Mouse (Mus musculus): ENCODE data around the gene Trip10. TPM values are rescaled to one million over a fixed set of nuclear protein-coding genes. Genes with fewer than 3 reads are reported as not detected.
"Not testable (repeated sequence)": the region's sequence is repeated elsewhere in the genome, so short reads cannot be mapped to it uniquely, and the experiment has no call there.

Trip10 gene
- polyA plus RNA-seq, 1 experiment from 2014 or later, result 47.5 TPM

DNA sequence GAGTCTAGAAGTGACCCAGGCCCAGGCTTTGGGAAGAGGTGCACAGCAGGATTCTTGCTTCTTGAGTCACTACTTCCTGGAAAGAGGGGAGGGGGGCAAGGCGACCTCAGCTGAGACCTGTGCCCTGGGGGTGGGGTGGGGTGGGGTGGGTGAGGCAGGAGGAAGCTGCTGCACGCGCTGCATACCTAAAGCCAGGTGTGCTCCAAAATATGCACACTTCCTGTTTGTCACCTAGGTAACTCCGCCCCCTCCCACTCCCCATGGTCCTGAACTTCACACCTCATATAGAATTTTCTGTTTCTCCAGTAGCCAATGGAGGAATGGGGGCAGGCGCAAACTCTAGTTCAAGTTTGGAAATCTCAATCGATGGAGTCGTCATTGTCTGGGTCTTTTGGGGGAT, 24.6 kb downstream of the Trip10 start:
- no peak for ATAC-seq (replicated peaks; ENCODE audit: low FRiP score)
- H3K9me3 ChIP-seq (replicated peaks), result no peaks in the 10 kb centered on the region
- H3K4me1 ChIP-seq, result peaks cover 24% of the 10 kb centered on the region
- no peak overlapping the region for H3K9ac ChIP-seq
- 28% methylated on average over 7 of the region's 7 CpGs for WGBS
- 0 out of 2 replicates have a peak overlapping the region, but pooled peaks have one; percentile 57 for H3K4me3 ChIP-seq (replicated peaks)
- H3K36me3 ChIP-seq, result no peaks in the 10 kb centered on the region
- no peak overlapping the region for H3K27ac ChIP-seq
- H3K27me3 ChIP-seq, result peaks cover 12% of the 10 kb centered on the region; the same call in 1 of the 2 replicates
- H3K4me2 ChIP-seq, result no peak overlapping the region

- Histone ChIP-seq H3K4me3 (replicated peaks) (peak overlapping the region; percentile 57), H3K4me1 (peaks cover 24% of the 10 kb centered on the region), H3K9me3 (replicated peaks) (no peaks in the 10 kb centered on the region), H3K4me2 (peak overlapping the region; percentile 82), H3K9ac (peak overlapping the region; percentile 42), H3K36me3 (no peaks in the 10 kb centered on the region), H3K27me3 (peaks cover 20% of the 10 kb centered on the region; the same call in 1 of the 2 replicates), H3K27ac (peak overlapping the region; percentile 24; the same call in 1 of the 2 replicates)
- 6% methylated on average over 15 of the region's 15 CpGs for WGBS
- ATAC-seq (replicated peaks; ENCODE audit: low FRiP score), result no peak
Observed at GRCm38 (mm10) chr17:57274686-57275085, 25.4 kb downstream of the Trip10 start.

DNA sequence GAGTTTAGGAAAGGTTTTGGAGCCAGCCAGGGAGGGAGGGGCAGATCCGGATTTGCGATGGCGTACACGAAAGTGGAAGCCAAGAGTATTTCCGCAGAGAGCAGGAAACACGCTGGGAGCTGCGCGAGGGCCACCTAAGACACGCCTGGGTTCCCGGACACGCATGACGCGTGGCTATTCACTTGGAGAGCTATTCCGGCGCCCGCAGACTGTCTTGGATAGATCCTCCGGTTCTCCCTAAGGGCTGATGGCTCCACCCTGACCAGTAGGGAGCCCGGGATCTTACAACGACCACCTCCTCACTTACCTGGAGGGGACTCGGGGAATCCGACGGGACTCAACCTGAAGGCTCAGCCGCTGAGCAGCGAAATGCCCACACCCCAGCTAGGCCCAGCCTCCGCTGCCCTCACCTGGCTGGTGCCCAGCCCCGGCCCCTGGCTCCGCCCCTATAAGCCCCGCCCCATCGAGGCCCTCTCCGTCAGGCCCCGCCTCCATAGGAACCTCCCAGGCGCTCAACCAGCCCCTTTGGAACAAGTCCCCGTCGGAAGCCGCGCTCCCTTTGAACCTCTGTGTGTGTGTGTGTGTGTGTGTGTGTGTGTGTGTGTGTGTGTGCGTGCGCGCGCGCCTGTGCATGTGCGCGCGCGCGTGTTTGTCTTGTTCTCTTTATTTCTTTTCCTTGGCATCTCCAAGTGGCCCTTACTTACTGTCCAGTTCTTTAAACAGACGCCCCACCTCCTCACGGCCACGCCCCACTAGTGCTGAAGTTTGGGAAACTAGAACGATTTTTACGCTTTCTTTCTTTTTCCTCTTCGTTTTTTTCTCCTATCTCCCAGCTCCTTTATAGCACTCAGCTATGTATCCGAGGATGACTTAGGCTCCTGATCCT, 26.1 kb downstream of the Trip10 start:
- Histone ChIP-seq H3K27ac (peak overlapping the region; percentile 24; the same call in 1 of the 2 replicates), H3K36me3 (no peaks in the 10 kb centered on the region), H3K9ac (peak overlapping the region; percentile 42), H3K4me3 (replicated peaks) (peak overlapping the region; percentile 57), H3K4me2 (peak overlapping the region; percentile 82), H3K27me3 (peaks cover 20% of the 10 kb centered on the region; the same call in 1 of the 2 replicates), H3K4me1 (peaks cover 24% of the 10 kb centered on the region), H3K9me3 (replicated peaks) (no peaks in the 10 kb centered on the region)
- WGBS, result under 1% methylated on average over 51 of the region's 53 CpGs
- peak; percentile 89 for ATAC-seq (replicated peaks; ENCODE audit: low FRiP score)

DNA sequence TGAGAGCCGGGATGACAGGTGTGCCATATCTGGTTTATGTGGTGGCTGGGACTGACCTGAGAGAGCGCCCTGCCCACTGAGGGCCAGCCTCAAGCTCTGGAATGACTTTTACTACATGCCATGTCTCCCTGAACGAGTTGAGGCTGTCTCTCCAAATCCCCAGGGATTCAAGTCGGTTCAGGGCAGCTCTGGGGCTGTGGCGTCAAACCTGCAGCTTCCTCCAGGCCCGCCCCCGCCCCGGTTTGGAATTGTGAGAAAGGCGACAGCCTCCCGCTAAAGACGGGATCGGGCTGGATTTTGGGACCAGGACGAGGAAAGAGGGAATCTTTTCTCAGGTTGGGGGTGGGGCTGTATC, 26.7 kb downstream of the Trip10 start:
- under 1% methylated on average over 13 of the region's 13 CpGs for WGBS
- peak overlapping the region; percentile 57 for H3K4me3 ChIP-seq (replicated peaks)
- peak overlapping the region; percentile 26; the same call in 1 of the 2 replicates for H3K9ac ChIP-seq
- H3K36me3 ChIP-seq, result no peaks in the 10 kb centered on the region
- H3K4me2 ChIP-seq, result peak overlapping the region; percentile 82
- H3K9me3 ChIP-seq (replicated peaks), result no peaks in the 10 kb centered on the region
- peaks cover 20% of the 10 kb centered on the region; the same call in 1 of the 2 replicates for H3K27me3 ChIP-seq
- ATAC-seq (replicated peaks; ENCODE audit: low FRiP score), result no peak; the same call in 1 of the 2 replicates
- no peak overlapping the region for H3K27ac ChIP-seq
- H3K4me1 ChIP-seq, result peaks cover 24% of the 10 kb centered on the region

DNA sequence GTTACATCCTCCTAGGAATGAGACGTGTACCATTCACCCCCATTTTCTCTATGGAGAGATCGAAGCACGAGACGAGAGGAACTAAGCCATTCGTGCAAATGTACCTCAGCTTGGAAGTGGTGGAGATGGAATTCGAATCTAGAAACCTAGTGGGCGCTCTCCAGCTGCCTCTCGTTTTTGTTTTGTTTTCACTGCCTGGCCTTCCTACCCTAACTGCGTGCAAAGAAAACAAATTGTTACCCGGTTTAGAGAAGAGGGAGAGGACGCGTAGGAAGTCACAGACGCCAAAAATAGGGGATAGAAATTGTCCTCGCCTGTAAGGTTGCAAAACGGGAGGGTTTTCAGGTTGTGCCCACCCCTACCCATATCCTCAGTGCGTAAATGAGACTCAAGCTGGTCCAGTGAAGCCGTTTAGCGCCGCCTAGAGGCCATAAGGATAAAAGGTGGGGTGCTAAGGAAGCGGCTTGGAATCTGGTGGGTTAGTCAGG, 27.4 kb downstream of the Trip10 start:
- Histone ChIP-seq H3K4me2 (peak overlapping the region; percentile 82), H3K9me3 (replicated peaks) (no peaks in the 10 kb centered on the region), H3K27ac (no peak overlapping the region), H3K27me3 (peaks cover 20% of the 10 kb centered on the region; the same call in 1 of the 2 replicates), H3K4me3 (replicated peaks) (peak overlapping the region; percentile 57), H3K36me3 (no peaks in the 10 kb centered on the region), H3K4me1 (peaks cover 24% of the 10 kb centered on the region), H3K9ac (peak overlapping the region; percentile 31; the same call in 1 of the 2 replicates)
- WGBS, result under 1% methylated on average over 20 of the region's 20 CpGs
- peak; percentile 38; the same call in 1 of the 2 replicates for ATAC-seq (replicated peaks; ENCODE audit: low FRiP score)

- H3K4me3 ChIP-seq (replicated peaks); ATAC-seq (replicated peaks; ENCODE audit: low FRiP score); H3K9me3 ChIP-seq (replicated peaks); H3K27ac ChIP-seq; H3K36me3 ChIP-seq; H3K4me2 ChIP-seq; H3K9ac ChIP-seq: not testable (repeated sequence)
- WGBS, result 86% methylated on average over 5 of the region's 5 CpGs
- H3K27me3 ChIP-seq, result peaks cover 19% of the 10 kb centered on the region; the same call in 1 of the 2 replicates
- H3K4me1 ChIP-seq, result peaks cover 24% of the 10 kb centered on the region
Observed at GRCm38 (mm10) chr17:57277598-57278261, 28.5 kb downstream of the Trip10 start.

DNA sequence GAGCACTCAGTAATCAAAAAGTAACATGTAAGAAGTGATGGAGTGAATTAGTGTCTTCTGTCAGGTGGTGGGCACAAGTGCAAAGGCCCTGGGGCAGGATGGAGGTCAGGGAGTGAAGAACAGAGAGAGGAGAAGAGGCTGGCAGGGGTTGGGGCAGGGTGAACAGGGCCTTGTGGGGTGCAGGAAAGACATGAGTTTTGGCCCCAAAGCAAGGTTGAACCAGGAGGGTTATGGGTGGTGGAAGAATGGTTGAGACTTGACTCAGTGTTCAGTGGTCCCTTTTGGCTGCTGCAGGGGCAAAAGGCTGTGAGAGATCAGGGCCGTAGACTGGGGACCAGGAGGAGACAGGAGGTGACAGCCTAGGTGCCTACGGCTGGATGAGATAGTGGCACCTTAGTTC, 29.3 kb downstream of the Trip10 start:
- no peak overlapping the region for H3K4me2 ChIP-seq
- H3K27me3 ChIP-seq, result peaks cover 16% of the 10 kb centered on the region; the same call in 1 of the 2 replicates
- H3K4me1 ChIP-seq, result peaks cover 24% of the 10 kb centered on the region
- no peak overlapping the region for H3K27ac ChIP-seq
- no peaks in the 10 kb centered on the region for H3K9me3 ChIP-seq (replicated peaks)
- H3K36me3 ChIP-seq, result no peaks in the 10 kb centered on the region
- H3K4me3 ChIP-seq (replicated peaks), result no peak overlapping the region
- no peak for ATAC-seq (replicated peaks; ENCODE audit: low FRiP score)
- no peak overlapping the region for H3K9ac ChIP-seq
- 82% methylated on average over 2 of the region's 2 CpGs for WGBS

DNA sequence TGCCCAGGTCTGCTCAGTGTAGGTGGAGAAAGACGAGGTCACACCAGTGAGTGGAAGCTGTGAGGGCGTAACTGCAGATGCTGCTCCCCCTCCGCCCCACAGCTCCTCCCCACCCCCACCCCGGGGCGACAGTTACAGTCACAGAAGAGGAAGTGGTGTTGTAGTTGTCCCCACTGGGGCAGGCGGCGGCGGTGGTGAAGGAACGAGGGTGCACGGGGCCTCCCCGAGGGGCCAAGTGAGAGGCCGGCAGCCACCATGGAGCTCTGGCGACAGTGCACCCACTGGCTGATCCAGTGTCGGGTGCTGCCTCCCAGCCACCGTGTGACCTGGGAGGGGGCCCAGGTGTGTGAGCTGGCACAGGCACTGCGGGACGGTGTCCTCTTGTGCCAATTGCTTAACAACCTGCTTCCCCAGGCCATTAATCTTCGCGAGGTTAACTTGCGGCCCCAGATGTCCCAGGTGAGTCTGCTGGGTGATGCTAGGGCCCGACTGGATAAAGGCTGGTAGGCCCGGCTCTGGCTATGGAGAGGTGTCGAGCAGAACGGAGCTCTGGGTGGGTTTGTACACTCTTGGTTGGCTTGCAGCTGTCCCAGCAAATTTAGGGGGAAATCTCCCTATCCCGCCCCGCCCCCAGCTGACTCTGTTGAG, 29.8 kb downstream of the Trip10 start, which contains the start of gene Vav1:
TSS of gene Vav1 (plus strand) at position 158 of the 648 bp plus-strand sequence.
- Histone ChIP-seq H3K4me2 (no peak within 1 kb of the TSS), H3K4me1 (peaks cover 24% of the 10 kb centered on the region), H3K4me3 (replicated peaks) (no peak within 1 kb of the TSS), H3K9me3 (replicated peaks) (no peaks in the 10 kb centered on the region), H3K9ac (no peak within 1 kb of the TSS), H3K27ac (no peak within 1 kb of the TSS), H3K27me3 (peaks cover 13% of the 10 kb centered on the region; the same call in 1 of the 2 replicates), H3K36me3 (no peaks in the 10 kb centered on the region)
- no peak for ATAC-seq (replicated peaks; ENCODE audit: low FRiP score)
- 56% methylated on average over 26 of the region's 26 CpGs for WGBS

DNA sequence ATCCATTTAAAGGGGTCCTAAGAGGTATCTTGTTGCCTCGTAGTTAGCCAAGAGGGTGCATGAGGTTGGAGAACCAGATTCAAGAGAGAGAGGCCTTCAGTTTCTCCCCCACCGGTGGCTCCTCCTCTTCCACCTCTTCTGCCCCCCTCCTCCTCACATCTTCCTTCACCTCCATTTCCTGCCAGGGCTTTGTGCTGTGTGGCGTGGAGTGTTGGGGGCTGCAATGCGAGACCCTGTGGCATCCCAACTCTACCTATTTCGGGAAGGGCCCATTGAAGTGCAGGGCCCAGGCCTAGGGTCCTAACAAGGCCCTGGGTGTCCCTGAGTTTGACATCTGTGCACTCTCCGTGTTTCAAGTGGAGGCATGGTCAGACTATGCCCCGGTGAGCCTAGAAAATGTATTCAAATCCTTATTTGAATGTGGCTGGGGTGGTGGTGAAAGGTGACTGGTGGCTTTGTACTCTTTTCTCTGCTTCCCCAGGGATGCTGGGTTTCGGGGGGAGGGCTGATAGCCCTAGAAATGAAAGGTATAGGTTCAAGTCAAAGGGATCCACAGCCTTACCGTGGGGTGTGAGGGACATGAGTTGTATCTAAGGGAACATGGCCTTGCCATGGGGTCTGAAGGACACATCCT, 30.5 kb downstream of the Trip10 start:
- Histone ChIP-seq H3K9me3 (replicated peaks) (no peaks in the 10 kb centered on the region), H3K27me3 (peaks cover 11% of the 10 kb centered on the region; the same call in 1 of the 2 replicates), H3K27ac (no peak overlapping the region), H3K4me2 (no peak overlapping the region), H3K4me3 (replicated peaks) (no peak overlapping the region), H3K4me1 (peaks cover 22% of the 10 kb centered on the region), H3K9ac (no peak overlapping the region), H3K36me3 (no peaks in the 10 kb centered on the region)
- no peak for ATAC-seq (replicated peaks; ENCODE audit: low FRiP score)
- 54% methylated on average over 9 of the region's 9 CpGs for WGBS

DNA sequence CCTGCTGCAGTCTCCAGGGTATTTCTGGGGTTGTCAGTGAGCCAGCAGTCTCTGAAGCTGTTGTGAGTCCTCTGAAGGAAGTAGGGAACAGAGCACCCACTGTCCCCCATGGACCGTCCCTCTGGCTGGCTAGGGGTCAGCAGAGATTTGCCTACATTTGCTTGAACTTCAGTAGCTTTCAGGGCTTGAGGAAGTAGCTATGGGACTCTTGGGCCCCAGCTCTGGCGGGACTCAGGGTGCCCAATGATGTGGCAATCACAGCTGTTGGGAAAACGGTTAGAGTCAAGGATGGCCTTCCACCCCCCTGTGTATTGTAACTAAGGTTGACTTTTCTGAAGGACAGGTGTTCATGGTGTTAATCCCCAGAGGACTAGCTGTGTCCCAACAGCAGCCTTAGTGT, 31.2 kb downstream of the Trip10 start:
- 86% methylated on average over 3 of the region's 3 CpGs for WGBS
- H3K4me1 ChIP-seq, result peaks cover 16% of the 10 kb centered on the region

GRCm38 (mm10) chr17:57283906-57284305, 34.7 kb downstream of the Trip10 start:
- no peak overlapping the region for H3K4me2 ChIP-seq
- H3K27me3 ChIP-seq, result peaks cover 7% of the 10 kb centered on the region; the same call in 1 of the 2 replicates
- WGBS, result 76% methylated on average over 5 of the region's 5 CpGs
- H3K9me3 ChIP-seq (replicated peaks), result no peaks in the 10 kb centered on the region
- H3K4me1 ChIP-seq, result no peaks in the 10 kb centered on the region
- H3K36me3 ChIP-seq, result no peaks in the 10 kb centered on the region
- H3K9ac ChIP-seq, result no peak overlapping the region
- ATAC-seq (replicated peaks; ENCODE audit: low FRiP score), result no peak
- no peak overlapping the region for H3K27ac ChIP-seq
- H3K4me3 ChIP-seq (replicated peaks), result no peak overlapping the region

More for the DNA sequence above, 31.2 kb downstream of the Trip10 start:
- H3K9me3 ChIP-seq (replicated peaks), result no peaks in the 10 kb centered on the region
- no peak overlapping the region for H3K9ac ChIP-seq
- H3K36me3 ChIP-seq, result no peaks in the 10 kb centered on the region
- H3K4me3 ChIP-seq (replicated peaks), result no peak overlapping the region
- H3K27me3 ChIP-seq, result peaks cover 11% of the 10 kb centered on the region; the same call in 1 of the 2 replicates
- no peak overlapping the region for H3K27ac ChIP-seq
- no peak overlapping the region for H3K4me2 ChIP-seq
- ATAC-seq (replicated peaks; ENCODE audit: low FRiP score), result no peak
